Mouse (Mus musculus): ENCODE data around the gene Clec3b.

Clec3b gene

GRCm38 (mm10) chr9:123150241-123151020 is at the start of gene Clec3b:
Clec3b (plus strand) TSS chr9:123150946.
- DNase-seq (ENCODE audit: low read depth, low spot score) = no peak

DNA sequence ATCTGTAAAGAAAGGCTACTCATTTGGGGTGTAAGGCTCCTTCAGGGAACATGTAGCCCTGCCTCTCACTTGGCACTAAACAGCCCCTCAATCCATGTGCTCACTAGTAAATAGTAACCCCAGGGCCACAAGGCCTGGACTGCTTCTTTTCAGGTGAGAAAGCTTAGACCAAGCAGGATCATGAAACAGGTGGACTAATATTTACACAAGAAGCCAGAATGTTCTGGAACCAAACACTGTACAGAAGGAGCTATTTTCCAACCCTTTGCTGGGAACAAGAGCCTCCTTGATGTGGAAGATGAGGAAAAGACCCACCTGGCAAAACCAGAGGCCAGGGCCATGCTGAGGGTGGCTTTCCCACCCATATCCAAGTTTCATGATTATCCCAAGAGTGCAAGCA is 47.3 kb upstream of the Clec3b start:
- DNase-seq (ENCODE audit: low read depth, low spot score) = no peak

- DNase-seq (ENCODE audit: low read depth, low spot score) = no peak
These were observed 46.4 kb upstream of the Clec3b start for GRCm38 (mm10) chr9:123104362-123104761.

DNA sequence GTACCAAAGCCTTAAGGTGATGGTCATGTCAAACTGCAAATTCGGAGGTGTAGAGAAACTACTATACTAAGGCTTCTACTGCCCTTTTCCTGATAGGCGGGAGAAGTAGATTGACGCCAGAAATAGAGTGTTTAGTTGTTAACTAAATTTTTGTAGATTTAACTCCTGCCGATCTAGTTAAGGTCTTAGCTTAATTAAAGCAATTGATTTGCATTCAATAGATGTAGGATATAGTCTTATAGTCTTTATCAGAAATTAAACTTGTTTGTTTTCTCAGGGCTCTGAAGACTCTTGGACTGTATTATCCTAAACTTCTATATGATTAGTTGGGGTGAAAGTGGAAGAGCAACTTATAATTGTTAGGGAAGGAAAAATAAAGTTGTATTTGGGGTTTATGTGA is 43.6 kb upstream of the Clec3b start:
- DNase-seq (ENCODE audit: low read depth, low spot score) = peak; percentile 20

GRCm38 (mm10) chr9:123109188-123109587 is 41.6 kb upstream of the Clec3b start:
- no peak for DNase-seq (ENCODE audit: low read depth, low spot score)

- DNase-seq (ENCODE audit: low read depth, low spot score) = peak; percentile 42
These were observed 39.0 kb upstream of the Clec3b start for GRCm38 (mm10) chr9:123111751-123112221.

- peak; percentile 78 for DNase-seq (ENCODE audit: low read depth, low spot score)
These were observed 37.8 kb upstream of the Clec3b start, which contains the start of the genes Zdhhc3 and Exosc7 for GRCm38 (mm10) chr9:123112805-123113521. Zdhhc3 (minus strand) TSS chr9:123113205. Exosc7 (plus strand) TSS chr9:123113215.

GRCm38 (mm10) chr9:123113931-123114330 is 36.8 kb upstream of the Clec3b start:
- no peak for DNase-seq (ENCODE audit: low read depth, low spot score)

GRCm38 (mm10) chr9:123115566-123115965 is 35.2 kb upstream of the Clec3b start:
- DNase-seq (ENCODE audit: low read depth, low spot score) = no peak

GRCm38 (mm10) chr9:123123017-123123416 is 27.7 kb upstream of the Clec3b start:
- no peak for DNase-seq (ENCODE audit: low read depth, low spot score)

DNA sequence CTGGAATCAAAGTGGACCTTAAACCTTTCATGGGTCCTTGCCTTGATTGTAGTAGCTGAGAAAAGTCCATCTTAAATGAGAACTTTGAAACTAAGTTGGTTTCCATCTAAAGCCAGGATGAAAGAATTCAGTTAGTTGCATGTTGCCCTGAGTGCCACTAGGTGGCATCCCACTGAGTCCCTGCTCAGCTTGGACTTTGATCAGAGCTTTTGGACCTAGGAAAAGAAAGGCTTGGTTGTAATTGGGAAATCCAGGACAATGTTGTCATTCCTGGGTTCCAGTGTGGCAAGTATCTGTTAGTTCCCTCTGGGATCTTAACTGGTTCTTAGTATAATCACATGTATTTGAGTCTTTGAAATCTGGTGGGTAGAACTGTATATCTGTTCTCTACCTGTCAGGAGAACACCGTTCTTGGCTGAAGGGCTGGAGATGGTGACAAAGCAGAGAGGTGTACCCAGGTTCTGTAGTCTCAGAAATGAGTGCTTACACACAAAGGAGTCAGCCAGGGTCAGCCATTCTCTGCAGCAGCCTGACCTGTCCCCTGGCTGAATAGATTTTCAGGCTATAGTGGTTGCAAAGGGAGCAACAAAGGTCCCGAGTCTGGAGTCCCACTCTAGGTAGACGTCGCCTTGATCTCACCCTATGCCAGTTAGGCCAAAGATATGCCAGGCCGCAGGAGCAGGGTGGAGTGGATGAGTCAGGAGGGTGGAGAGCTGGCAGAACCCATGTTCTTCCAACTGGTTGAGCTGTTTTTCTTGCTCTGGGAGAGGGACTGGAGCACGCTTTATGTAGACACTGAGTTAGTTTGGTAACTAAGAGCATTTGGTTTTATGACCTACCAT is 27.0 kb upstream of the Clec3b start:
- peak; percentile 65 for DNase-seq (ENCODE audit: low read depth, low spot score)

GRCm38 (mm10) chr9:123124413-123124981 is 26.2 kb upstream of the Clec3b start:
- no peak for DNase-seq (ENCODE audit: low read depth, low spot score)

DNA sequence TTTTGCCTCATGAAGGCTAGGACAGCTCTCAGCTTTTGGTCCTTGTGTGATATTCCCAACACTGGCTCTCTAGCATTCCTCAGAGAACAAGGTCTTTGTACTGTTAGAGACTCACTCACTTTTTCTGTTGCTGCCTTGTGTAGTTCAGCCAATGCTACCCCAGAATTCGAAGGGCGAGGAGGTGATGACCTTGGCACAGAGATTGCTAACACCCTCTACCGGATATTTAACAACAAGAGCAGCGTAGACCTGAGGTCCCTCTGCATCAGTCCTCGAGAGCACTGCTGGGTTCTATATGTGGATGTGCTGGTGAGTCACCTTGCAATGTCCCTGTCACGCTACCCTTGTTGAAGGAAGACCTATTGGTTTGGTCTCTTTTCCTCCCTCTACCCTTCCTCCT is 23.1 kb upstream of the Clec3b start:
- DNase-seq (ENCODE audit: low read depth, low spot score) = no peak

DNA sequence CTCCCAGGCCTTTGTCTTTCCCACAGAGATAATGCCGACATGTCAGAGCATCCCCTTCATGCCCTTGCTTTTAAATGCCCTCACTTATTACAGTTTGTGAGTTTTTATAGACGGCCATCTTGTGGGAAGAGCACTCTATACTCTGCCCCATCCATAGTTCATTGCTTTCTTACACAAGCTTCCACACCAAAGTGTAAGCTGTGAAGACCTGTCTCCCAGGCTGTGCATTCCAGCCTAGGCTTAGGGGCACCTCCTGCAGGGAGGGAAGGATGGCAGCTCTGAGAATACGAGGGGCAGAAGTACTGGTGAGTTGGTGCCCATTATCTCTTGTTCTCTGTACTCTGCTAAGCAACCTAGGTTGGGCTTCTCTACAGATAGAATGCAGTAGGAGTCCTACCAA is 17.8 kb upstream of the Clec3b start:
- no peak for DNase-seq (ENCODE audit: low read depth, low spot score)

- peak; percentile 94 for DNase-seq (ENCODE audit: low read depth, low spot score)
These were observed 13.6 kb upstream of the Clec3b start for GRCm38 (mm10) chr9:123136953-123137682.

DNA sequence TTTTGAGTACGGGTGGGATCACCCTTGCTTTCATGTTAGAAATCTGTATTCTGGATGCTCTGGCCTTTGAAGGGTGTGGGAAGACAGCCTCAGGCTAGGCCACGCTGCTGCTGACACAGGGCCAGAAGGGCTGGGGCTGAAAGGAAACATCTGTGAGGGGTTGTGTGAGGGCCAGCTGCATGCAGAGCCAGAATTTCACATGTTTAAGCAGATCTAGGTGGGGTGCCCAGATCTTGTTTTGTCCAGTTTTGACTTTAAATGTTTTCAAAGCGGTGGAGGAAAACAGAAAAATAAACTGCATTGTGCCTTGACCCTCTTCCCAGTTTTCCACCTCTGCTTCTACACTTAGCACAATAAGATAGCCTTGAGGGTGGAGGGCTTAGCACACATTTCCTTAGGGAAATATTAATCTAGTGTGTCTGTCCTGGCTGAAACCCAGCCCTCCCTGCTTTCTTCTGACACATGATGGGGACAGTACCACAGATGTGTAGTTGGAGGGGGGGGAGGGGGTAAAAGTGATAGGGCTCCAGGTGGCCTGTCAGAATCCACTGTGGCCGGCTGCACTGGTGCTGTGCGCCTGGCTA is 11.8 kb upstream of the Clec3b start:
- DNase-seq (ENCODE audit: low read depth, low spot score) = peak; percentile 65

GRCm38 (mm10) chr9:123139887-123140614 is 10.7 kb upstream of the Clec3b start:
- DNase-seq (ENCODE audit: low read depth, low spot score) = no peak

DNA sequence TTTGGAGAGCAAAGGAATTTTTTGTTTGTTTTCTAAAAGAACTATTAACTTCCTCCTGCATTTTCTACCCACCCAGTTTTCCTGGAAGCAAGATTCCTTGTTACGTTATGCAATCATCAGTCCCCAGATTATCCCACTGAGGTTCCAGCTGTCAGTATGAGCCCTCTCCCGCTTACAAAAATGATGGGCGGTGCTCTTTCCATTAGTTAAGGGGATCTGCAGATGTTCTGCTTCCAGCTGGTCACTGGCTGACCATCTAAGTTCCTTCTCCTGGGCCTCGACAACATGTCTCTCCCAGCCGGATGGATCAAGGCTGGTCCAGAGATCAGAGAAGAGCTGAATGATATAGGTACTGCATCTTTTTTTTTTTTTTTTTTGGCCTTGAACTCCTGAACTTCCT is 2.3 kb upstream of the Clec3b start:
- DNase-seq (ENCODE audit: low read depth, low spot score) = no peak

- DNase-seq (ENCODE audit: low read depth, low spot score) = no peak
These were observed 815 bp downstream of the Clec3b start for GRCm38 (mm10) chr9:123151561-123151960.

GRCm38 (mm10) chr9:123152026-123152425 is 1.3 kb downstream of the Clec3b start:
- no peak for DNase-seq (ENCODE audit: low read depth, low spot score)

Data from 3T3-L1 (cell line).